Mouse (Mus musculus) induced T-regulatory cell, adult 2 months (primary cell): Measurements from ENCODE around the gene Mical2.

ENCODE experiments used
- DNase-seq: peaks from one replicate; pipeline ENCODE4 v3.0.0-alpha.2; 2012; ENCODE audit warnings: low read depth

Gene Mical2

DNA sequence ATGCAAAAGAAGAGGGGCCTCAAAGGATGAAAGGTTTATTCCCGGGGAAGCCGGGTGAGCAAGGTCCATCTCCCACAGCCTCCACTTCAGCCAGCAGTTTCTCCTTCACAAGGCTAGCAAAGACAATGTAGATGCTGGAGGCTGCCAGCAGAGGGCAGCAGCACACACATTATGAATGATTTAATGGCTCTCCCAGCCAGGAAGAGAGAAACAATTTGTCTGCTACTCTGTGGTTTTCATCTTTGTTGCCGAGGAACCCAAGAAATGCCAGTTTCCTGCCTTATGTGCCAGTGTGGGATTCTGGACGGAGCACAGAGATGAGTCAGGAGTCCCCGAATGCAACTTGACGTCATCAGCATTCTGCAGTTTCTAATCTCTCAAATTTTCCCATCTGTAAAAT lies 174.5 kb downstream of the Mical2 start:
- peak; percentile 77 for DNase-seq

DNA sequence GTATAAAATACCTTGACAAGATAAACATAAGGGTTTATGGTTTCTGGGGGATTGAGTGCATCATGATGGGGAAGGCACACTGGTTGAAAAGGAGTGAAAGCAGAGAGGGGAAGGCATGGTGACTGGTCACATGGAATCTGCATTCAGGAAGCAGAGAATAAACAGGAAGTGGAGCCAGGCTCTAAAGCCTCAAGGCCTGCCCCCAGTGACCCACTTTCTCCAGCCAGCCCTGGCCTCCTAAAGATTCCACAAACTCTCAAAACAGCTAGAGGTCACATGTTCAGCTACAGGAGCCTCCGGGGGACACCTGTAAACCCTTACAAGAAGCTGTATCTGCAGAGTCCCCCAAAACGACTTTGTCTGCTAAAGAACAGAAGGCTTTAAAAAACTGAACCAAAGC lies 179.4 kb downstream of the Mical2 start:
- DNase-seq, result no peak

DNA sequence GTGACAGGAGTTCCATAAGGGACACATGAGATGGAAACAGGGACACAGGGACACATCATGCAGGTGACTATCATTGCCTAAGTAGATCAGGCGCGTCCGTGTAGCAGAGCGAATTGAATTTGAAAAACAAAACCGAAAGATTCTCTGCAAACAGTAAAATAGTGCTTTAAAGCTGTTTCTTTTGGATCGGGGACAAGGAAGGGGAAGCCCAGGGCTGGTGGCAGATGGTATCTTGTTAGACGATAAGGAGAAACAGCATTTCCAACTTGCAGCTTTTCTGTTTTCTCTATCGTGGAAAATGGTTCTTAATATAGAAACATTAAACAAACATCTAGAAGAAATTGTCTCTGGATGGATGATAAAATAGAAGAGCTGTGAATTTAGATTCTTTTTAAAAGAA lies 179.9 kb downstream of the Mical2 start:
- DNase-seq, result no peak

DNA sequence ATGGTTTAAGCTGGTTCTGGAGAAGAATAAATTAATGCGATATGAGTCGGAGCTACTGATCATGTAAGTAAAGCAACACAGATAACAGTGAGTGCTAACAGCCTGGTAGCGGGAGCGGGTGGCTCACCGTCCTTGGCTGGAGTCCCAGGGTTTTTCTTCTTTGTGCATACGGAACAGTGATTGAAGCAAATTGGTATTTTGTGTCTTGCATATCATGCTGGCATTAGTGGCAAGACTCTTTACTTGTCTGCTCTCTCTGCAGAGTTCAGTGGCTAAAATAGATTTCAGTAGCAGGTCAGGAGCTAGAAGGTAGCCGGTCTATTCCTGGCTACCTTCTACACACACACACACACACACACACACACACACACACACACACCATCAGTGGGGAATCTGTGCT lies 181.9 kb downstream of the Mical2 start:
- no peak for DNase-seq

DNA sequence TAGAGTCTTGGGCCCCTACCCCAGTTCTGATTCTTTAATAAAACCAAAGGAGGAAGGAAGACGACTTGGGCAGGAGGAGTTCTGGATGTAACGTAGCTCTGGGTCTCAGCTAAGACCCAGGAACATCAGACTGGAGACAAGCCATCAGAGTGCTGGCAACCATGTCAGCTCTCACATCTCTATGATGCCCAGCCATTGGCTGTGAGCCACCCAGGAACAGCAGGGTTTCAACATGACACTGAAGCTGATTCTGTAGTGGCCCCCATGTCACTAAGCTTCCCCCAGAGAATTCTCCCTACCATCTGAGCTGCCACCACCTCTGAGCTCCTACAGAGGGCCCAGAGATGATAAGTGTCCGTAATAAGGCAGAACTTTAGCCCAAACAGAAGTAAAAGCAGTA lies 184.3 kb downstream of the Mical2 start:
- DNase-seq, result no peak

DNA sequence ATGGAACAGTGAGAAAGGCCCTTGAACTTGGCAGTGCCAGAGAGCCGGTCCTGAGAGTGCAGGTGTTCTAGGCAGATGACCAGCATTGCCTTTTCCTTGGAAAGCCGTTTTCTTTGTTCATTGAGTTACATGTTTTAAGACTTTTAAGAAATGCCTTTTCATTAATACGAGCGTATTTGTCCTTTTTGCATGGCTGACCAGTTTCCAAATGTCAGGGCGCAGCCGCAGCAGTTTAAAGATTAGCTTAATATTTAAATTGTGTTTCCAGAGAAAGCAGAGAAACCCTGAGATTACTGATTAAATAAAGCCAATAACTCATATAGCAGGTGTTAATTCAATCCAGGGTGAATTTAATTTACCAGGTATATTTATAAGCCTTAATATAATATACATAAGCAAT lies 187.6 kb downstream of the Mical2 start:
- no peak for DNase-seq

DNA sequence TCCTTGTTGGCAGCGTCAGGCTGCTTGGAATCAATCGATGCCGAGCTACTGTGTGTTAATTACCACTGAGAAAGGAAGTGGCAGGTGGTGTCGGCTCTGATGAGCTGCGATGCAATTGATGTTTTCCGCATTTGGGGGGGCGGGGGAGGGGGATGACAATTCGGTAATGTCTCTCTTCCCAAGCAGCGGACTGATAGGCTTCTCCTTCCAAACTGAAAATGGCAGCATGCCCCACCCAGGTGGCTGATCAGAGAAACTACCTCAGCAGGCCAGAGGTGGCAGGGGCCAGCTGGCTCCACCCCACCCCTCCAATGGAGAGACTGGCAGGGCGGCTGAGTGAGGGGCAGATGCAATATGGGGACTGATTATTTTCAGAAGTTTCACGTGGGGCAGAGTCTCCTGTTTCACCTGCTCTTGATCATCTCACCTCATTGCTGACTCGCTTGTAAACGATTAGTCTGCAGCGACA lies 190.4 kb downstream of the Mical2 start:
- DNase-seq, result peak; percentile 49

DNA sequence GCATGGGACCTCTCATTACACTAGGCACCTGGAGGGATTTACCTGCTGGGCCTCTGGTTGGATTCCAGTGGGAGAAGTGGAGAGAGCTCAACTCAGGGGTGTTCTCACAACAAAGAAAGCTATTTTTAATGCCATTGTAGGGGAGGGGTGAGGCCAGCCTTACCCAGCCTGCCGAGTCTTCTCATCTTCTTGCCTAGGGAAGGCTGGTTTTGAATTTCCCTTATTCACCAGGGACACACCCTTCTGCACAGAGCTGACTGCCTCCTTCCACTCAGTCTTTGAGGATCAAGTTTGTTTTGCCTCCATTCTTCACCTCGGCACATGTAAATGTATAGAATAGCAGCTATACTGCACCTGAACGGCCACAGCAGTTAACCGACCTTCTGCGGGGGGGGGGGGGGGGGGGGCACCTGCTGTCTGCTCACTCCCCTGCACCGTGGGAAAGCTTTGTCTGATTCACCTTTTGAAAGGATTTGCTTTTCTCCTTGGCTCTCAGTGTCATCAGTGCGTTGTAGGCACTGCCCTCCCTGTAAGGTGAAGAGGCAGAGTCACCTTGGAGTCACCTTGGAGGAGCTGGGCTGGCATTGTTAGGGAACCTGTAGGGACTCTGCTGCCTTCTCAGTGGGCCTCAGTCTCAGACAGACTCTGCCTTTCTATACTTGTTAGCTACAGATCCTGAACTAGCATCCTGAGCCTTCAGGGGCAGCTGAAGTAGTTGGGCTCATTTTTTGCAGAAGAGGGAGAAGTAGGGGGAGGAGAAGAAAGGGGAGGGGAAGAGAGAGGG lies 191.3 kb downstream of the Mical2 start:
- no peak for DNase-seq

DNA sequence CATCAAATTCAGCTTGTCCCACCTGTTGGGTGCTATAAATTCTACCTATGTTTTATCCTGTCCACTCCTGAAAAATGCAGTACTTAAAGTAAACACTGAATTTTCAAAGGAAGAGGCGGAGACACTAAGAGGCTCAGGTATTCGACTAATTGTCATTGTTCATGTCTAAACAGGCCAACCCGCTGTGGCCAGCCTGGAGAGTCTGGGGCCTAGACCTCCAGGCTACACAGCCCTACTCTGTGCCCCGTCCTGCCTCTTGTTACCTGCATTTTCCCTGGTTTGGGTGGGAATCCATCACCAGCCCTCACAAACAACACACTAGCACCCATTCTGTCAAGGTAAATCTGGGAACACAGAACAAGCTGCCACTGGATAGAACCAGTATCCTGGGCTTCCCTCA lies 191.9 kb downstream of the Mical2 start:
- no peak for DNase-seq

DNA sequence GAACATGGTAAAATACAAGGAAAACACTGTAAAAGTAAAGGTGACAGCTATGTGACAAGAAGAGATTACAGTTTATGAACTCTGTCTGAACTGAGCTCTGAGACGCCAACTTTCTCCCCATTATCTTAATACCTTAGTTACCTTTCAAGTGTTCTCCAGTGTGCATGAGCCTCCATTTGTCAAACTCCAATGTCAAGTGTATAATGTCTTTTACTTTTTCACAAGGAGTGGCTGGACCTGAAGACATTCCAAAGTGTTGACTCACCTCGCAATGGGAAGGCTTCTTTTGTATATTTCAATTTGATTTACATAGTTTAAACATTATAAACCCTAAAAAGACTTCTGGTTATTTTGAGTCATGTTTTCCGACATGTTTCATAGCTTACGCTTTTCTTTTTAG lies 197.8 kb downstream of the Mical2 start:
- DNase-seq, result no peak

DNA sequence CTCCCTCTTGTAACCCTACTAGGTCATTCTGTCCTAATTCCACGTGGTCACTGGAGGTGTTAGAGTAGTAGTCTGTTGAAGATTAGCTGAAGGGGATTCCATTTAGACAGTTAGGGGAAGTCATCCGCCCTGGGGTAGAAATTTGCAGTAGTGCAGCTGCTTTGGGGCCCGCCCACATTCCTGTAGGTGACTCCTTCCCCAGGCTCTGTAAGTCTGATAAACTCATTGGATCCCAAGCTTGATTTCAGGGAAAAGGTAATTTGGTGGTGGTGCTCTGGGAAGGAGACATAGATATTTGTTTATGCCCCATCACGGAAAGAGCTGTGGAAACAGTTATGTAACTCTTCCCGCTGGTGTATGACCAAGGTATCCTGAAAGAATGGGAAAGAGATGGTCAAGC lies 201.2 kb downstream of the Mical2 start:
- DNase-seq, result no peak

DNA sequence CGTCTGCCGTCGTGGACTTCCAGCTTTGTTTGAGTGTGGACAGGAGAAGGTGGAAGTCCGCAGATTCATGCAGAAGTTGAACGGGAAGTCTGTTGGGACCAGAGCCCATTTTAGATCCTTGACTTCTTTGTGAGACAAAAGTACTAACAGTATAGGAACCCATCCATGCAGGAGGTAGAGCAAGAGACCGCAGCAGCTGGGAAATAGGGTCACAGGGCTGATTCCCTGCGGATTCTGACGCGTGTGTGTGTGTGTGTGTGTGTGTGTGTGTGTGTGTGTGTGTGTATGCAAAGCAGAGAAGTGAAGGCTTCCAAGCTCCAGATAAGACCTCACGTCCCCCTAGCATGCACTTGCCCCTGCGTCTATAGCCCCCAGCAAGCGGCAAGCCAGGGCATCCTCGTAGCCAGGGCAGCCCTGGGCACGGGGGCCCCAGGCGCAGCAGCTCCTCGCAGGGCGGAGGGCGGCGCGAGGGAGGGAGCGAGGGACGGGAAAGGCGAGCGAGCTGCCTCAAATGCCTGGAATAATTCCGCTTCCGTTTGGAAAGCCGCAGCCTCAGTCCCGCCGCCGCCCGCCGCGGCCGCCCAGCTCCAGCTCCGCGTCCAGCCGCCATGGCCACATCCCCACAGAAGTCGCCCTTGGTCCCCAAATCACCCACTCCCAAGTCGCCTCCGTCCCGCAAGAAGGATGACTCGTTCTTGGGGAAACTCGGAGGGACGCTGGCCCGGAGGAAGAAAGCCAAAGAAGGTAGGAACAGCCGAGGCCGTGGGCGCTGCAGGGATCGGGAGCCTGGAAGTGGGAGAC lies 201.9 kb downstream of the Mical2 start, which contains the start of gene Parva:
TSS of gene Parva (plus strand) at position 149 of the 801 bp plus-strand sequence.
- DNase-seq, result no peak

DNA sequence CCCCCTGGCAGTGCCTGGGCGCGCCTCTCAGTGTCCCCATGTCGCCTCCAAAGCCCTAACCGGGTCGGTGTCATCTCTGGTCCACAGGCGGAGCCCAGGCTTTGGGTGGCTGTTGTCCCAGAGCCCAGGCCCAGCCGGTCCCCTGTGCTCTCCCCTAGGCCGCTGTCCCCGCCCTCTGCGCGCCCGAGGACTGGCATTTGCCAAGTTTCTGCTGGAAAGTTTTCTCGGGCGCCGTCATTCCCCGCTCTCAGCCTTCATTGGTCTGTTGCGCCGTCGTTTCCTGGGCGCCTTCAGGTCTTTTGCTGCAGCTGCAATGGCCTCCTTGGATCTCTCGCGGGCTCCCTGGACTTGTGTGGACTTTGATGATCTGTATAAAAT lies 202.5 kb downstream of the Mical2 start:
- no peak for DNase-seq

DNA sequence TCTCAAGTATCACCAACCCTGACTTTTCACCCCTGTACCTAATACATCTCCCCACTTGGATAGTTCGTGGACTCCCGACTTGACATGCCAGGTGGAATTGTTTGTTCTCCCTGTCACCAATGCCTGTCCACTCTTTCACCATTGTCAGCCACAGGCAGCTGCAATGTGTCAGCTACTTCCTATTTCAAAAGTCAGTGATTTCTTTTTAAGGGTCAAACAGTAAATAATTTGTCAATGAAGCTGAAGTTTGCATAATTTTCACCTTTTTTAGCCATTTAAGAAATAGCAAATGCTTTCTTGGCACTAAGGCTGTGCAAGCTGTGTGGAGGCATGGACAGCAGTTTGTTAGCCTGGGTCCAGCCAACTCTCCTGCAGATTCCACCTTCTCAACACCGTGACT lies 214.2 kb downstream of the Mical2 start:
- DNase-seq, result no peak

DNA sequence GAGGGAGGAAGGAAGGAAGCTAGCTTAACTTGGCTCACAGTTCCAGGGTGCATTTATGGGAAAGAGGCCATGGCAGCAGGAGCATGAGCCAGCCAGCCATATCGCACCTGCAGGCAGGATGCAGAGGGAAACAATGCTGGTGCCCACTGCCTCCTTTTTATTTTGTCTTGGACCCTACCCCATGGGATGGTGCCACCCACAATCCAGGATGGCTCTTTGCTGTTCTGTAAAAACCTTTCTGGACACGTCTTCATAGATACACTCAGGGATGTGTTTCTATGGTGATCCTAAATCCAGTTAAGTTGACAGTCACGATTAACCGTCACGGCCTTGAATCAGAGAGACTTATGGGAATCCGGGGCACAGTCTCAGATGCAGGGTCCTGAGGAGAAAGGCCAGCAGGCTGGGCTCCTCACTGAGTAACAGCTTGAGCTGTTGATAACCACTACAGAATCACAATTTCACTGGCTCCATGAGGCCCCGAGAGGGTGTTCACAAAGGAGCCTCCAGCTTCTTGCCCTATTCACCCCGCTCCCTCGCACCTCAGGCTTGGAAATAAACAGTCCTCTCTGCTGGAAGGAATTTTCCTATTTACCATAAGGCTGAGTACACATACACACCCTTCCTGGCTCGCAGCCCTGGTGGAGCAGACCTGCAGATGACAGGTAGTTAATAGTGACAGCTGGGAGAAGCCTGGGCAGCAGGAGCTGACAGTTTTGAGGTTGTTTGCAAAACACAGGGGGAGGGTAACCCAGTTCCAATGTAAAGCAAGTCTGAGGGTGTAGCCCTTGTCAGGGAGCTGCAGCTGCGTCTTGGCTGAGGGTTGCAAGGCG lies 218.7 kb downstream of the Mical2 start:
- DNase-seq, result no peak

DNA sequence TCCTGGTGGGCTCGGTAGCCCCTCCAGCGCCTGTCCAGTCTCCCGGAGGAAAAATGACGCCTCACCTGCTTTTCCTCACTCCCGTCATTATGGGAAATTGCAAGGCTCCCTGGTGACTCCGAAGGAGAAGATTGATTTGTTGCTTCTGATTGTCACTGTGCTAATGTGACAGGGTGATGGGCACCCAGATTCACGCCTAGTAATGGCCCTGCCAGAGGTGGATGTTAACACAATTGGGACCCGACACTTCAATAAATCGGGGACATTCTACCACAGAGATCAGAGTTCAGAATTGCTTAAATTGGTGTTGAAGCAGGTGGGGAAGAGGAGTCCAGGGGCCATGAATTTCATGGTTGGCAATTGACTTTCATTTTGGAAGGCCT lies 219.3 kb downstream of the Mical2 start:
- no peak for DNase-seq

DNA sequence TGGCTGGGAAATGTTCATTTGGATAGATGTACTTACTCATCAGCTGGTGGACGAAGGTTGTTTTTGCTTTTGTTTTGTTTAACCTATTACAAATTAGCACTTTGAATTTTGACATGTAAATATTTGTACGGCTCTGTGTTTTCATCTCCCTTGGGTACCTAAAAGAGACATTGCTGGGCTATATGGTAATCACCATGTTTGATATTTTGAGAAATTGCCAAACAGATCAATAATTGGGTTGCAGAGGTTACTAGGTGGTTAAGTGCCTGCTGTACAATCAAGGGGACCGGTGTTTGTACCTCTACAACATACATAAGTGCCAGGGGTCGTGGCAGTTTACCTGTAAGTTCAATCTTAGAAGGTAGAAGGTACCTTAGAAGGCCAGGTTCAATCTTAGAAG lies 220.8 kb downstream of the Mical2 start:
- DNase-seq, result no peak

DNA sequence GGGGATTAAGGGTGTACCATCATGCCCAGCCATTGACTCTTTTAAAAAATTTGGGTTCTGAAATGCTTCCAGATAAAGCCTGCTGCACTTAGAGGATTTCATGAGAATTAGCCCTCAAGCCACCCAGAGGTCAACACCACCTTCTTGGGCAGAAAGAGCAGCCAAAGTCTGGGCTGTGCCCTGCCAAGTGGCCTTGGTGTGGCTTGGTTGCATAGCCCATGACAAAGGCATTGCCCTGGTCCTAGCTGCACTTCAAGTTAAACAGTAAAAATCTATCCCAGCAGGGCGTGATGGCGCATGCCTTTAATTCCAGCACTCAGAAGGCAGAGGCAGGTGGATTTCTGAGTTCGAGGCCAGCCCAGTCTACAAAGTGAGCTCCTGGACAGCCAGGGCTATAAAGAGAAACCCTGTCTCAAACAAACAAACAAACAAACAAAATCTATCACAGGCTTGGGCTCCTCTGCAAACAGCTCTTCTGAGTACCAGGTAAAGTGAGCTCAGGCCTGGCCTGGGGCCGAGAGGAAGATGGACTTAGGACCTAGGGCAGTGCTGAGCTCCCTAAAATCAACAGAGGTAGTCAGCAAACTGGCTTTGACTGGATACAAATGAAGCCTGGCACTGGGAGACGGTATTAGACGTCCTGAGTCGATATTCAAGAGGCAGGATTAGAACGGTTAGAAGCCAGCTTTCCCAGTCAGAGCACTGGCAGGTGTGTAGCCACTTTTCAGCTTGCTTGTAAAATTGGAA lies 224.5 kb downstream of the Mical2 start:
- no peak for DNase-seq

DNA sequence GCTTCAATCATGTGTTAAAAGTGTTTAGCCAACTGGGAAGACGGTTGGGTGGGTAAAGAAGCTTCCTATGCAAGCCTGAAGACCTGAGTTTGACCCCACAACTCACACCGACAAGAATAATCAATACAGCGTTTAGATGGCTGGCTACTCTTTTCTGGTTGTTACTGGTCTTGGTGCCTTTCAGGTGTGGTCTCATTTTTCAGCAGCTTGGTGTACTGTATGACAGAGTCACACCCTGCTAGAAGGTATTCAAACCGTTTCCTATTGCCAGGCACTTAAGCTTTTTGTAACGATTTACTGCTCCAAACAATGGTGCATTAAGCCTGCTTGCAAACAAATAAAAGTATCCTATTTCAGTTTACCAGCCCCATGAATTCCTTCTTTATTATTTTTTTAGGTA lies 226.8 kb downstream of the Mical2 start:
- no peak for DNase-seq

DNA sequence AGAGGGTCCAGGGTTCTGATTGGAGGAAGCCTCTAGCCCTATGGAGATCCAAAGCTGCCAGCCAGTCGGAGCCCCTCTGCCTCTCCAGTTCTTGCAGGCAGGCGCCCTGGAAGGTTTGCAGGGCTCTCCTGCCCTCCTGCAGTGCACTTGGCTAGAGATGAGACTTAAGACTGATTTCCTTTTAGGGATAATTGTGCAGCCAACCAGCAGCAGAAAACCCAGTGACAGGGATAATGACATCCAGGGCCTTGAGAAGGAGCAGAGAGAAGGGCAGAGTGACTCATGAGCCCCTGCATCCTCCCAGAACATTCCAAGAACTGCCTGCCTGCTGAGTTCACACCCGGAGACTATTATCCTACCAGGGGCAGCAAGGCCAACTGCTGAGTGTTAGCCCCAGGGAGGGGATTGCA lies 228.2 kb downstream of the Mical2 start:
- DNase-seq, result no peak

DNA sequence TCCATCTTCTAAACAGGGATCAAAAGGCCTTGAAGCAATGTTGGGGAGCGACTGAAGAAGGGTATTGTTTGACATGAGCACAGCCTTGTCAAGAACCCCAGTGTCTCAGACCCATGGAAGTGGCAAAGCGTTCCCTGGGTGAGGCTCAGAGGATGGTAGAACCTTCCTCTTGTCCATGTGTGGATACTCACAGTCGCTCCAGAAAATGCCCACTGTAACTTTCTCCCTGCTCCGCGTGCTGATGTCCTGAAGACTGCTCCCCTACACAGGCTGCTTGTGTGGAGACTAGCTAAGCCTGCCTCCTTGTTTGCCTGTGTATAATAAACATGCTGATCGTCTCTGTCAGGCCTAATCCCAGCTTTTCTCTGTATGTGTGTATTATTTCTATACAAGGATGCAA lies 228.7 kb downstream of the Mical2 start:
- no peak for DNase-seq

DNA sequence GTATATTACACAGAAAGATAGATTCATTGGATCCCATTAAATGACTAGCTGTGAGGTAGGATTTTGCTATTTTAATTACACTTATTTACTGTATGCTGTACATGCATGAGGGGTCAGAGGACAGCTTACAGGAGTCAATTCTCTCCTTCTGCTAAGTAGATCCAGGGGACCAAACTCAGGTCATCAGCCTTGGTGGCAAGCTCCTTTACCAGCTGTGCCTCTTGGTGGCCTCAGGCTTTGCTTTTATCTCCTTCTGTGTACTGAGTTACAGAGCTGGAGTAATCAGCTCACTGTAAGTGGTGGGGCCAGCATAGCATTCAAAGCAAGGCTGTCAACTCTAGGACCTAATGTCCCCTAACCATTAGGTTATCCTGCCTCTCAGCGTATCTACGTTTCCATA lies 229.3 kb downstream of the Mical2 start:
- no peak for DNase-seq
